8 mouse cellular contexts compared by ENCODE assay signal in genomic region chr5:123136361-123137043, GRCm38 (mm10). TPM values are rescaled to one million over a fixed set of nuclear protein-coding genes. Genes with fewer than 3 reads are reported as not detected.
DNase-seq lines count a peak whose midpoint lies in the region; ATAC-seq and TF ChIP-seq lines count a peak whose summit lies in the region.

No protein-coding gene starts in this region.

- peak; percentile 62 for TF ChIP-seq POLR2A in kidney, adult 2 months (IDR thresholded peaks at IDR 0.05; ENCODE audit: low read depth, low read length)

- 1% methylated on average over 13 of the region's 13 CpGs for WGBS in embryonic facial prominence, embryonic 12.5 days
- WGBS in kidney, adult 2 months: 0% methylated on average over 13 of the region's 13 CpGs
- under 1% methylated on average over 13 of the region's 13 CpGs for WGBS in limb, embryonic 15.5 days
- WGBS in midbrain, embryonic 16.5 days: under 1% methylated on average over 13 of the region's 13 CpGs
- WGBS in stomach, embryonic 16.5 days: 1% methylated on average over 13 of the region's 13 CpGs

- DNase-seq in layer of hippocampus, adult 11-12 months (ENCODE audit: low spot score): peak; percentile 83
- no peak for DNase-seq in layer of hippocampus, adult 9-10 months (ENCODE audit: low spot score)
- peak; percentile 100 for DNase-seq in heart, adult 11 months
- DNase-seq in kidney, adult 2 months: peak; percentile 98

- peak overlapping the region; percentile 100 for H3K9ac ChIP-seq in embryonic facial prominence, embryonic 12.5 days
- peak overlapping the region; percentile 89 for H3K9ac ChIP-seq in limb, embryonic 15.5 days
- H3K9ac ChIP-seq in midbrain, embryonic 16.5 days (ENCODE audit: low read depth, low read length): peak overlapping the region; percentile 100
- H3K9ac ChIP-seq in stomach, embryonic 16.5 days (ENCODE audit: low read length): peak overlapping the region; percentile 97

- no peaks in the 10 kb centered on the region for H3K27me3 ChIP-seq in embryonic facial prominence, embryonic 12.5 days
- no peaks in the 10 kb centered on the region for H3K27me3 ChIP-seq in kidney, adult 2 months (replicated peaks; ENCODE audit: control insufficient read depth, insufficient read depth, low read length)
- H3K27me3 ChIP-seq in limb, embryonic 15.5 days: no peaks in the 10 kb centered on the region
- H3K27me3 ChIP-seq in midbrain, embryonic 16.5 days (ENCODE audit: control insufficient read depth, insufficient read depth, low read depth, low read length): no peaks in the 10 kb centered on the region
- no peaks in the 10 kb centered on the region for H3K27me3 ChIP-seq in stomach, embryonic 16.5 days (ENCODE audit: control insufficient read depth, insufficient read depth, low read length)

- TF ChIP-seq CTCF in kidney, adult 2 months (conservative IDR thresholded peaks at IDR 0.05; ENCODE audit: insufficient read depth, insufficient read length, low read depth, low read length): no peak

- H3K4me1 ChIP-seq in embryonic facial prominence, embryonic 12.5 days: peaks cover 68% of the 10 kb centered on the region
- H3K4me1 ChIP-seq in kidney, adult 2 months (ENCODE audit: control insufficient read depth, insufficient read depth, low read length): peaks cover 31% of the 10 kb centered on the region
- peaks cover 73% of the 10 kb centered on the region for H3K4me1 ChIP-seq in limb, embryonic 15.5 days
- H3K4me1 ChIP-seq in midbrain, embryonic 16.5 days (ENCODE audit: control insufficient read depth, insufficient read depth, low read length): peaks cover 60% of the 10 kb centered on the region
- H3K4me1 ChIP-seq in stomach, embryonic 16.5 days (ENCODE audit: control insufficient read depth, insufficient read depth, low read length): peaks cover 61% of the 10 kb centered on the region

- peak overlapping the region; percentile 99 for H3K4me2 ChIP-seq in embryonic facial prominence, embryonic 12.5 days (replicated peaks)
- H3K4me2 ChIP-seq in limb, embryonic 15.5 days: peak overlapping the region; percentile 89
- peak overlapping the region; percentile 87 for H3K4me2 ChIP-seq in midbrain, embryonic 16.5 days (ENCODE audit: low read length)
- peak overlapping the region; percentile 97 for H3K4me2 ChIP-seq in stomach, embryonic 16.5 days (ENCODE audit: low read depth, low read length)

- peaks cover 10% of the 10 kb centered on the region; the same call in 1 of the 2 replicates for H3K36me3 ChIP-seq in embryonic facial prominence, embryonic 12.5 days
- H3K36me3 ChIP-seq in kidney, adult 2 months (ENCODE audit: control insufficient read depth, insufficient read depth, low read length): peaks cover 3% of the 10 kb centered on the region; the same call in 1 of the 2 replicates
- H3K36me3 ChIP-seq in limb, embryonic 15.5 days: 0 out of 2 replicates have a peak, but pooled peaks cover 4% of the 10 kb centered on the region
- no peaks in the 10 kb centered on the region for H3K36me3 ChIP-seq in midbrain, embryonic 16.5 days (ENCODE audit: control insufficient read depth, insufficient read depth, low read length)
- H3K36me3 ChIP-seq in stomach, embryonic 16.5 days (ENCODE audit: control insufficient read depth, insufficient read depth, low read length): no peaks in the 10 kb centered on the region

- peak; percentile 22; the same call in 1 of the 2 replicates for ATAC-seq in embryonic facial prominence, embryonic 12.5 days (ENCODE audit: insufficient number of reproducible peaks, insufficient read depth, low FRiP score, low TSS enrichment)
- peak; percentile 36; the same call in 1 of the 2 replicates for ATAC-seq in limb, embryonic 15.5 days (ENCODE audit: insufficient number of reproducible peaks, low FRiP score, low TSS enrichment, low read depth)
- ATAC-seq in midbrain, embryonic 16.5 days: no peak
- peak; percentile 65 for ATAC-seq in stomach, embryonic 16.5 days (ENCODE audit: insufficient read depth, low FRiP score)

- H3K4me3 ChIP-seq in embryonic facial prominence, embryonic 12.5 days: peak overlapping the region; percentile 71
- H3K4me3 ChIP-seq in kidney, adult 2 months (ENCODE audit: insufficient read depth, low read depth, low read length): peak overlapping the region; percentile 63
- H3K4me3 ChIP-seq in limb, embryonic 15.5 days: peak overlapping the region; percentile 88
- peak overlapping the region; percentile 94 for H3K4me3 ChIP-seq in midbrain, embryonic 16.5 days (ENCODE audit: low read depth, low read length)
- peak overlapping the region; percentile 63 for H3K4me3 ChIP-seq in stomach, embryonic 16.5 days (replicated peaks; ENCODE audit: low read length)

- no peaks in the 10 kb centered on the region for H3K9me3 ChIP-seq in embryonic facial prominence, embryonic 12.5 days
- no peaks in the 10 kb centered on the region for H3K9me3 ChIP-seq in limb, embryonic 15.5 days
- no peaks in the 10 kb centered on the region for H3K9me3 ChIP-seq in midbrain, embryonic 16.5 days (replicated peaks; ENCODE audit: control insufficient read depth, low read length, poor library complexity, severe bottlenecking)
- H3K9me3 ChIP-seq in stomach, embryonic 16.5 days (replicated peaks; ENCODE audit: control insufficient read depth, low read length): no peaks in the 10 kb centered on the region

- H3K27ac ChIP-seq in embryonic facial prominence, embryonic 12.5 days: peak overlapping the region; percentile 100
- peak overlapping the region; percentile 98 for H3K27ac ChIP-seq in kidney, adult 2 months (ENCODE audit: insufficient read depth, low read depth, low read length)
- peak overlapping the region; percentile 100 for H3K27ac ChIP-seq in limb, embryonic 15.5 days
- H3K27ac ChIP-seq in midbrain, embryonic 16.5 days (ENCODE audit: low read length): peak overlapping the region; percentile 100
- H3K27ac ChIP-seq in stomach, embryonic 16.5 days (ENCODE audit: low read length): peak overlapping the region; percentile 100

RNA-seq across cellular contexts. Expression of gene Rhof, which starts 4.0 kb away (rescaled TPM):
- 2.9 and 3.4 TPM in 2 replicates for polyA plus RNA-seq in embryonic facial prominence, embryonic 12.5 days (2016; fragmentation: Nextera tagmentation; extraction: Ambion mirVana)
- 12.1 and 13.4 TPM in 2 replicates for polyA plus RNA-seq in kidney, adult 2 months (2012; rRNA removed)
- 4.9 and 5.7 TPM in 2 replicates for polyA plus RNA-seq in limb, embryonic 15.5 days (2015; fragmentation: Nextera tagmentation; extraction: Ambion mirVana)
- 13.9 and 21.4 TPM in 2 replicates for polyA plus RNA-seq in midbrain, embryonic 16.5 days (2015; fragmentation: Nextera tagmentation; extraction: Ambion mirVana)
- polyA plus RNA-seq in stomach, embryonic 16.5 days (2015; fragmentation: Nextera tagmentation; extraction: Ambion mirVana): 2.6 and 3.7 TPM in 2 replicates

RNA-seq across cellular contexts. Expression of gene Setd1b, which starts 5.5 kb away (rescaled TPM):
- polyA plus RNA-seq in embryonic facial prominence, embryonic 12.5 days (2016; fragmentation: Nextera tagmentation; extraction: Ambion mirVana): 11.7 and 12.4 TPM in 2 replicates
- polyA plus RNA-seq in kidney, adult 2 months (2012; rRNA removed): 6.7 and 8.8 TPM in 2 replicates
- polyA plus RNA-seq in limb, embryonic 15.5 days (2015; fragmentation: Nextera tagmentation; extraction: Ambion mirVana): 8.9 and 10.4 TPM in 2 replicates
- polyA plus RNA-seq in midbrain, embryonic 16.5 days (2015; fragmentation: Nextera tagmentation; extraction: Ambion mirVana): 10.0 and 11.8 TPM in 2 replicates
- 6.7 and 7.7 TPM in 2 replicates for polyA plus RNA-seq in stomach, embryonic 16.5 days (2015; fragmentation: Nextera tagmentation; extraction: Ambion mirVana)

RNA-seq across cellular contexts. Expression of gene Psmd9, which starts 32.7 kb away (rescaled TPM):
- polyA plus RNA-seq in embryonic facial prominence, embryonic 12.5 days (2016; fragmentation: Nextera tagmentation; extraction: Ambion mirVana): 89.0 and 95.5 TPM in 2 replicates
- polyA plus RNA-seq in kidney, adult 2 months (2012; rRNA removed): 34.2 and 35.1 TPM in 2 replicates
- polyA plus RNA-seq in limb, embryonic 15.5 days (2015; fragmentation: Nextera tagmentation; extraction: Ambion mirVana): 88.2 and 93.3 TPM in 2 replicates
- 73.6 and 77.6 TPM in 2 replicates for polyA plus RNA-seq in midbrain, embryonic 16.5 days (2015; fragmentation: Nextera tagmentation; extraction: Ambion mirVana)
- 67.5 and 71.0 TPM in 2 replicates for polyA plus RNA-seq in stomach, embryonic 16.5 days (2015; fragmentation: Nextera tagmentation; extraction: Ambion mirVana)

RNA-seq across cellular contexts. Expression of gene Hpd, which starts 46.0 kb away (rescaled TPM):
- not detected in 2 replicates for polyA plus RNA-seq in embryonic facial prominence, embryonic 12.5 days (2016; fragmentation: Nextera tagmentation; extraction: Ambion mirVana)
- polyA plus RNA-seq in kidney, adult 2 months (2012; rRNA removed): 418 and 439 TPM in 2 replicates
- polyA plus RNA-seq in limb, embryonic 15.5 days (2015; fragmentation: Nextera tagmentation; extraction: Ambion mirVana): not detected in 2 replicates
- polyA plus RNA-seq in midbrain, embryonic 16.5 days (2015; fragmentation: Nextera tagmentation; extraction: Ambion mirVana): not detected in 2 replicates
- 3.3 and 4.1 TPM in 2 replicates for polyA plus RNA-seq in stomach, embryonic 16.5 days (2015; fragmentation: Nextera tagmentation; extraction: Ambion mirVana)
